Mouse (Mus musculus) neural tube, embryonic 14.5 days (tissue): ENCODE results near the gene Afp. TPM values are rescaled to one million over a fixed set of nuclear protein-coding genes. Genes with fewer than 3 reads are reported as not detected.

Experiments used
- ATAC-seq: fragments of 200-750 bp; cut with Nextera tagmentation; 2 replicates; pipeline ENCODE4 v1.8.0; 2017; ENCODE audit warnings: low read depth, mild to moderate bottlenecking, moderate TSS enrichment, moderate library complexity
- H3K27ac ChIP-seq: fragments of 300-500 bp; sonication (generic); 2 replicates; pipeline ENCODE4 v1.5.1; 2014; ENCODE audit warnings: low read depth, mild to moderate bottlenecking, control low read depth, low read length, moderate library complexity, mixed read lengths
- H3K27me3 ChIP-seq: fragments of 300-500 bp; sonication (generic); 2 replicates; pipeline ENCODE4 v1.6.1; 2014; ENCODE audit warnings: low read length; ENCODE audit not compliant: control insufficient read depth, insufficient read depth
- H3K36me3 ChIP-seq: fragments of 300-500 bp; sonication (generic); 2 replicates; pipeline ENCODE4 v1.6.1; 2014; ENCODE audit warnings: low read length, mixed read lengths; ENCODE audit not compliant: control insufficient read depth, insufficient read depth
- H3K4me1 ChIP-seq: fragments of 300-500 bp; sonication (generic); 2 replicates; pipeline ENCODE4 v1.6.1; 2014; ENCODE audit warnings: low read length; ENCODE audit not compliant: control insufficient read depth, insufficient read depth
- H3K4me2 ChIP-seq: fragments of 300-500 bp; sonication (generic); 2 replicates; pipeline ENCODE4 v1.6.1; 2014; ENCODE audit warnings: mild to moderate bottlenecking, low read depth, low read length, control low read depth
- H3K4me3 ChIP-seq: fragments of 300-500 bp; sonication (generic); 2 replicates; pipeline ENCODE4 v1.5.1; 2014; ENCODE audit warnings: low read depth, low read length, control low read depth, mixed read lengths
- H3K9ac ChIP-seq: fragments of 300-500 bp; sonication (generic); replicated peaks from 2 replicates; pipeline ENCODE4 v1.6.1; 2014; ENCODE audit warnings: low read depth, mild to moderate bottlenecking, control low read depth, low read length, mixed read lengths
- H3K9me3 ChIP-seq: fragments of 300-500 bp; sonication (generic); 2 replicates; pipeline ENCODE4 v1.6.1; 2016; ENCODE audit warnings: low read length; ENCODE audit not compliant: control insufficient read depth
- whole genome bisulfite sequencing: fragments of 180-500 bp; shearing (Covaris S2); extraction: QIAGEN DNeasy Blood & Tissue Kit; methylation state at CpG from one replicate; pipeline ENCODE4 v1.1.7; 2014; 5-methylcytosine and 5-hydroxymethylcytosine counted together
- polyA plus RNA-seq: library from polyadenylated mRNA; unstranded; fragments of >200 nt; fragmentation: Nextera tagmentation; extraction: Ambion mirVana; gene quantifications from 2 replicates; pipeline ENCODE4 v1.2.1, GENCODE M21; 2014

The Afp gene
- polyA plus RNA-seq, 1 experiment from 2014 or later: 4.6 TPM

DNA sequence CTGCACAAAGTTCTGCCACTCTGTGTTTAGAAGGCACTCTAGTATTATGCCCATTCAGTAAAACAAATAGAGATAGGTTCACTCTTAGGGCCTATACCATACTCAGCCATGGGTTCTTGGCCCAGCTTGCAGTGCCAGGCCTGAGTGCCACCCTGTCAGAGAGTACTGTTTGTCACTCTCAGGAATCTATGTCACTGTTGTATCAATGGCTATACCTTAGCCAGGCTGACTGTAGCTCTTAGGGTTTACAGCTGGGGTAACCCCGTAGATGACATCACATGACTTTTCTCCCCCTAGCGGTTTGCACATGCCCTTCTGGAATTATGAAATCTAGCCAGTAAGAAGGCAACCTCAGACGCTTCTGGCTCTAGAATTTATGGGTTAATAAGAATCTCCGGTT lies 3.8 kb downstream of the Afp start:
- no peaks in the 10 kb centered on the region for H3K9me3 ChIP-seq
- H3K36me3 ChIP-seq: no peaks in the 10 kb centered on the region
- H3K9ac ChIP-seq: no peak overlapping the region
- no peaks in the 10 kb centered on the region for H3K27me3 ChIP-seq
- 79% methylated on average over 4 of the region's 4 CpGs for WGBS
- no peak overlapping the region for H3K4me3 ChIP-seq
- no peak overlapping the region for H3K27ac ChIP-seq
- H3K4me2 ChIP-seq: no peak overlapping the region
- no peak for ATAC-seq
- no peaks in the 10 kb centered on the region for H3K4me1 ChIP-seq

- ATAC-seq: no peak
- Histone ChIP-seq H3K36me3 (no peaks in the 10 kb centered on the region), H3K9ac (no peak overlapping the region), H3K27ac (no peak overlapping the region), H3K4me1 (no peaks in the 10 kb centered on the region), H3K4me3 (no peak overlapping the region), H3K27me3 (no peaks in the 10 kb centered on the region), H3K4me2 (no peak overlapping the region), H3K9me3 (no peaks in the 10 kb centered on the region)
- 67% methylated on average over 7 of the region's 7 CpGs for WGBS
Measured at GRCm38 (mm10) chr5:90499509-90499908, 9.0 kb downstream of the Afp start.

DNA sequence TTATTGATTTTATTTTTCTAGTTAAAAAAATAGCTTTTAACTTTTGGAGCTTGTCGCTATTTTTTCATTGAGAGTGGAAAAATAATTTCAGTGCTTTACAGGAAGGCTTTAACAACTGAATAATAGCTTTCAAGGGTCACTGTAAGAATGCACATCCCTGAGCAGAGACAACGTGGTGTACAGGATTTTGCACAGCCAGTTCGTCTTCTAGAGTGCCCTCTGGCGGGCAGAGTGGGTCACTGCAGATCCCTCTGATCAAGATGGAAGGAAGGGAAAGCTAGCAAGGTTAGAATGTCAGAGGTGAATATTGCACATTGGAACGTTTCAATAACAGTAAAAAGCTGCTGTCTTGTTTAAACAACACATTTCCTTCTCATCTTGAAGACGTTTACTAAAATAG lies 10.2 kb downstream of the Afp start:
- H3K4me2 ChIP-seq: no peak overlapping the region
- no peak overlapping the region for H3K4me3 ChIP-seq
- no peak overlapping the region for H3K9ac ChIP-seq
- 5% methylated on average over 6 of the region's 6 CpGs for WGBS
- H3K36me3 ChIP-seq: no peaks in the 10 kb centered on the region
- H3K4me1 ChIP-seq: no peaks in the 10 kb centered on the region
- no peaks in the 10 kb centered on the region for H3K9me3 ChIP-seq
- H3K27ac ChIP-seq: no peak overlapping the region
- ATAC-seq: peak; percentile 87
- H3K27me3 ChIP-seq: no peaks in the 10 kb centered on the region

DNA sequence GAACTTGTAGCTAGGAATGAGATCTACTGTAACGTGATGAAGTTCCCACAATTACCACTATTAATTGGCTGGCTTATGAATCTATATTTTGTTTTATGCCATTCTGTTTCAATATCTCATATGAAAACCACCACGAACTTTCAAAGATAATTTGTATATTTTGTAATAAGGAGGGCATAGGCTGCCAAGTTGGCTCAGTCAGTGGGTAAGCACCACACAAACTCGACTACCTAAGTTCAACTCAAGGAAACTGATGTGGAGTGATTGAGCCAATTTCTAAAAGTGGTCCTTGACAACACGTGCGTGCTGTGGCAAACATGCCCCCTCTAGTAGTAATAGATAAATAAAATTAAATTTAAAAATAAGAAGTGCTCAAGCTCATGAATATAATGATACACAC lies 11.2 kb downstream of the Afp start:
- ATAC-seq: no peak
- no peaks in the 10 kb centered on the region for H3K27me3 ChIP-seq
- H3K9ac ChIP-seq: no peak overlapping the region
- no peak overlapping the region for H3K4me3 ChIP-seq
- no peak overlapping the region for H3K27ac ChIP-seq
- no peak overlapping the region for H3K4me2 ChIP-seq
- 89% methylated on average over 5 of the region's 5 CpGs for WGBS
- no peaks in the 10 kb centered on the region for H3K36me3 ChIP-seq
- no peaks in the 10 kb centered on the region for H3K9me3 ChIP-seq
- no peaks in the 10 kb centered on the region for H3K4me1 ChIP-seq

DNA sequence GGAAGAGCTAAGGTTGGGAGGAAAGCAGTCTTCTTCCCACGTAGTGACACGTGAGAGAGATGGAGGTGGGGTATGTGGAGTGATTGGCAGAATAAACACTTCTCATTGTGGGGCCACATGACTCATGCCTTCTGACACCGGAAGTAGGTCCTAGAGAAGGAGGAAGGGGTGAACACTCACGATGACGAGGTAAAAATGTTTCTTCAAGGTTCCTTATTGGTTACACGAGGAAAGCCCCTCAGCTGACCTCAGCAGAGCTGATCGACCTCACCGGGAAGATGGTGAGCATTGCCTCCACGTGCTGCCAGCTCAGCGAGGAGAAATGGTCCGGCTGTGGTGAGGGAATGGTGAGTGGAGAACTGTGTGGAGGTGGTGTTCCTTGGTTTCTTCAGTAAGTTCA lies 14.2 kb downstream of the Afp start:
- no peak overlapping the region for H3K27ac ChIP-seq
- H3K4me2 ChIP-seq: no peak overlapping the region
- H3K4me3 ChIP-seq: no peak overlapping the region
- 84% methylated on average over 11 of the region's 11 CpGs for WGBS
- H3K9me3 ChIP-seq: no peaks in the 10 kb centered on the region
- H3K27me3 ChIP-seq: no peaks in the 10 kb centered on the region
- no peak overlapping the region for H3K9ac ChIP-seq
- no peaks in the 10 kb centered on the region for H3K36me3 ChIP-seq
- no peak for ATAC-seq
- no peaks in the 10 kb centered on the region for H3K4me1 ChIP-seq

DNA sequence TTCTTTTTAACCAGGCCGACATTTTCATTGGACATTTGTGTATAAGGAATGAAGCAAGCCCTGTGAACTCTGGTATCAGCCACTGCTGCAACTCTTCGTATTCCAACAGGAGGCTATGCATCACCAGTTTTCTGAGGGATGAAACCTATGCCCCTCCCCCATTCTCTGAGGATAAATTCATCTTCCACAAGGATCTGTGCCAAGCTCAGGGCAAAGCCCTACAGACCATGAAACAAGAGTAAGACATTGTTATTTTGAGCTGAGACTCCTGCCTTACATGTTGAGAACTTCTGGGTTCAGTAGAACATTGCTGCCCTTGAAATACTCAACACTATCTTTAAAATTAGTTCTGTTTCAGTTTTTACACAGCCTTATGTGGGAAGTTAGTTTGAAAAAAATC lies 16.0 kb downstream of the Afp start:
- Histone ChIP-seq H3K4me1 (no peaks in the 10 kb centered on the region), H3K36me3 (no peaks in the 10 kb centered on the region), H3K27ac (no peak overlapping the region), H3K27me3 (no peaks in the 10 kb centered on the region), H3K9me3 (no peaks in the 10 kb centered on the region), H3K9ac (no peak overlapping the region), H3K4me2 (no peak overlapping the region), H3K4me3 (no peak overlapping the region)
- 80% methylated on average over 2 of the region's 2 CpGs for WGBS
- ATAC-seq: no peak

- no peak for ATAC-seq
- H3K4me3 ChIP-seq: no peak overlapping the region
Measured at GRCm38 (mm10) chr5:90507411-90507949, 16.9 kb downstream of the Afp start.

DNA sequence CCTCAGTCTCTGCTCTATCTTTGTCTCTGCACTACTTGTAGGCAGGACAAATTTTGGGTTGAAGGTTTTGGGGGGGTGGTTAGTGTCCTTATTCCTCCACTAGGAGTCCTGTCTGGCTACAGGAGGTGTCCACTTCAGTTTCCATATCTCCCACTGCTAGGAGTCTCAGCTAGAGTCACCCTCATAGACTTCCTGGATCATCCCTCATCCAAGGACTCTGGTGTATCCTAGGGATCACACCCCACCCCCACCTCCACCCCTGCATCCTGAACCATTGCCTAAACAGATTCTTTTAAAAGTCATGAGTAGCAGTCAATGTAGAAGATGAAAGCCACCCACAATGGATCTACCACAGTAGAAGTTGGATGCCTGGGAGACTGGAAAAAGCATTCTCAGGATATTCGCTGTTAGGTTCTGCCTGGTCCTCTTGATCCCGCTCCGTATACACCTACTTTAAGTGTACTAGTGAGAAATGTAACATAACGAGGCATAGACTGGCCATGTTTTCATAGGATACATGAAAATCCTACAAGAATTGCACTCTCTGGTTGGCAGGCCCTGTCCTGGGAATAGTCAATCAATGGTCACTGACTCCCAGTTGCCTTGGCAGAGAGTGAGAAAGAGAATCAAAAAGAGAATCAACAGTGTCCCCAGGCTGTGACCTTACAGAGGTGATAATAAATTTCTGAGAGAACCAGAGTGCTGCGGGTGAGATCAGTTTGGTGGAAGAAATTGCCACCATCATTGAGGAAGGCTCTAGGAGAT lies 19.5 kb downstream of the Afp start:
- Histone ChIP-seq H3K27me3 (no peaks in the 10 kb centered on the region), H3K9me3 (no peaks in the 10 kb centered on the region), H3K4me2 (no peak overlapping the region), H3K4me1 (no peaks in the 10 kb centered on the region), H3K9ac (no peak overlapping the region), H3K27ac (no peak overlapping the region), H3K36me3 (no peaks in the 10 kb centered on the region), H3K4me3 (no peak overlapping the region)
- 94% methylated on average over 5 of the region's 5 CpGs for WGBS
- ATAC-seq: no peak

More at GRCm38 (mm10) chr5:90507411-90507949, 16.9 kb downstream of the Afp start:
- no peak overlapping the region for H3K4me2 ChIP-seq
- H3K27me3 ChIP-seq: no peaks in the 10 kb centered on the region
- no peaks in the 10 kb centered on the region for H3K9me3 ChIP-seq
- no peak overlapping the region for H3K9ac ChIP-seq
- WGBS: 57% methylated on average over 13 of the region's 13 CpGs
- no peaks in the 10 kb centered on the region for H3K4me1 ChIP-seq
- no peak overlapping the region for H3K27ac ChIP-seq
- no peaks in the 10 kb centered on the region for H3K36me3 ChIP-seq

DNA sequence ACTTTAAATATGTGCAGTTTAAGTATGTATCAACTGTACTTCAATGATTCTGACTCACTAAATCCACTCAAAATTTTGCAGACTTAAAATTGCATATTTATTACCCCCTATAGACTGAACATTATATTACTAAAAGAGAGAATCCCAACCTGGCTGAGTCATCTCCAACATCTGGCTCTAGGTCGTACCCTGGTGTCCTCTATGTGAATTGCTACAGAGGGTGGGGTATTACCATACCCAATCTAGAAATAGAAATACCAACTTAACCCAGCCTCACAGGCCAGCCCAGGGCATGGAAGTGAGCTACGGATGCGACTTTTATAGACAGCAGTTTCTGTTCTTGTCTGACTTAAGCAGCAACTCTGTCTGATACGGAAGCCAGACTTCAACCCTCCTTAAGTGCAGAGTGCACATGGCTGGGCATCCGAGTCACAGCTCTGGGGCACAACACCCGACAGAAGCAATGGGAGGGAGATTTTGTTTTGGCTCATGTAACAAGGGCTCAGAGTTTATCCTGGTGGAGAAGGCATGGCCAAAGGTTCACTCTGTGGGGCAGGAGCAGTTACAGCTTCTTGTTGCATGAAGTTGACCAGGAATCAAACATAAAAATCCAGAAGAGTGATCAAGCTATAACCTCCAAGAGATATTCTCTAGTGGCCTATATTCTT lies 21.9 kb downstream of the Afp start:
- Histone ChIP-seq H3K9ac (no peak overlapping the region), H3K4me2 (no peak overlapping the region), H3K4me3 (no peak overlapping the region), H3K9me3 (no peaks in the 10 kb centered on the region), H3K36me3 (no peaks in the 10 kb centered on the region), H3K27ac (no peak overlapping the region), H3K4me1 (no peaks in the 10 kb centered on the region), H3K27me3 (no peaks in the 10 kb centered on the region)
- ATAC-seq: no peak
- 83% methylated on average over 6 of the region's 6 CpGs for WGBS
